Mouse (Mus musculus) midbrain, embryonic 16.5 days (tissue): ENCODE data around the gene Olfr205. TPM values are rescaled to one million over a fixed set of nuclear protein-coding genes. Genes with fewer than 3 reads are reported as not detected.

Experiments used
- ATAC-seq: fragments of 200-750 bp; cut with Nextera tagmentation; 2 replicates; pipeline ENCODE4 v1.8.0; 2017; ENCODE audit warnings: moderate TSS enrichment
- H3K27ac ChIP-seq: fragments of 300-500 bp; sonication (generic); 2 replicates; pipeline ENCODE4 v1.5.1; 2014; ENCODE audit warnings: mild to moderate bottlenecking, low read length, mixed read lengths
- H3K27me3 ChIP-seq: fragments of 300-500 bp; sonication (generic); 2 replicates; pipeline ENCODE4 v1.6.1; 2014; ENCODE audit warnings: low read depth, low read length, mixed read lengths; ENCODE audit not compliant: control insufficient read depth, insufficient read depth
- H3K36me3 ChIP-seq: fragments of 300-500 bp; sonication (generic); 2 replicates; pipeline ENCODE4 v1.6.1; 2014; ENCODE audit warnings: mild to moderate bottlenecking, low read length, moderate library complexity, mixed read lengths; ENCODE audit not compliant: control insufficient read depth, insufficient read depth
- H3K4me1 ChIP-seq: fragments of 300-500 bp; sonication (generic); 2 replicates; pipeline ENCODE4 v1.6.1; 2014; ENCODE audit warnings: mild to moderate bottlenecking, low read length, mixed read lengths; ENCODE audit not compliant: control insufficient read depth, insufficient read depth
- H3K4me2 ChIP-seq: fragments of 300-500 bp; sonication (generic); 2 replicates; pipeline ENCODE4 v1.6.1; 2014; ENCODE audit warnings: mild to moderate bottlenecking, low read length, mixed read lengths
- H3K4me3 ChIP-seq: fragments of 300-500 bp; sonication (generic); 2 replicates; pipeline ENCODE4 v1.5.1; 2014; ENCODE audit warnings: low read depth, mild to moderate bottlenecking, low read length, moderate library complexity, mixed read lengths
- H3K9ac ChIP-seq: fragments of 300-500 bp; sonication (generic); 2 replicates; pipeline ENCODE4 v1.6.1; 2014; ENCODE audit warnings: low read depth, low read length, mixed read lengths
- H3K9me3 ChIP-seq: fragments of 300-500 bp; sonication (generic); replicated peaks from 2 replicates; pipeline ENCODE4 v1.6.1; 2014; ENCODE audit warnings: mild to moderate bottlenecking, low read length, mixed read lengths; ENCODE audit not compliant: control insufficient read depth, poor library complexity, severe bottlenecking
- WGBS: fragments of 180-500 bp; shearing (Covaris S2); extraction: QIAGEN DNeasy Blood & Tissue Kit; methylation state at CpG from one replicate; pipeline ENCODE4 v1.1.7; 2014; 5-methylcytosine and 5-hydroxymethylcytosine counted together
- polyA plus RNA-seq: library from polyadenylated mRNA; unstranded; fragments of >200 nt; fragmentation: Nextera tagmentation; extraction: Ambion mirVana; gene quantifications from 2 replicates; pipeline ENCODE4 v1.2.1, GENCODE M21; 2015

Gene Olfr205
- polyA plus RNA-seq, 1 experiment from 2014 or later: not detected

- 83% methylated on average over 3 of the region's 3 CpGs for WGBS
- Histone ChIP-seq H3K9me3 (no peaks in the 10 kb centered on the region), H3K27me3 (no peaks in the 10 kb centered on the region), H3K9ac (no peak overlapping the region), H3K4me3 (no peak overlapping the region), H3K27ac (no peak overlapping the region), H3K4me2 (no peak overlapping the region), H3K4me1 (no peaks in the 10 kb centered on the region), H3K36me3 (no peaks in the 10 kb centered on the region)
- ATAC-seq: no peak
Measured at GRCm38 (mm10) chr16:59280542-59280941, 50.4 kb downstream of the Olfr205 start.

Other genes starting within 250 kb of the Olfr205 start
- not detected in 2 replicates for gene Olfr191, start 241.3 kb downstream of the Olfr205 start, polyA plus RNA-seq
- not detected in 2 replicates for gene Olfr193, start 219.3 kb downstream of the Olfr205 start, polyA plus RNA-seq
- gene Olfr194, start 210.1 kb downstream of the Olfr205 start, polyA plus RNA-seq: not detected in 2 replicates
- not detected in 2 replicates for gene Olfr195, start 184.1 kb downstream of the Olfr205 start, polyA plus RNA-seq
- gene Olfr196, start 160.7 kb downstream of the Olfr205 start, polyA plus RNA-seq: not detected in 2 replicates
- gene Olfr198, start 127.6 kb downstream of the Olfr205 start, polyA plus RNA-seq: not detected in 2 replicates
- gene Olfr199, start 111.4 kb downstream of the Olfr205 start, polyA plus RNA-seq: not detected in 2 replicates
- gene Olfr201, start 58.5 kb downstream of the Olfr205 start, polyA plus RNA-seq: not detected in 2 replicates
- not detected in 2 replicates for gene Olfr202, start 44.3 kb downstream of the Olfr205 start, polyA plus RNA-seq
- gene Olfr203, start 32.3 kb downstream of the Olfr205 start, polyA plus RNA-seq: not detected in 2 replicates
- not detected in 2 replicates for gene Olfr204, start 12.9 kb downstream of the Olfr205 start, polyA plus RNA-seq
- gene Olfr206, start 18.1 kb upstream of the Olfr205 start, polyA plus RNA-seq: not detected in 2 replicates
- not detected in 2 replicates for gene Olfr209, start 32.9 kb upstream of the Olfr205 start, polyA plus RNA-seq
- gene Gabrr3, start 76.2 kb upstream of the Olfr205 start, polyA plus RNA-seq: not detected in 2 replicates
- gene Riox2, start 140.6 kb upstream of the Olfr205 start, polyA plus RNA-seq: 15.7 and 16.0 TPM in 2 replicates